Mouse (Mus musculus): ENCODE results near the gene Asb10. TPM values are rescaled to one million over a fixed set of nuclear protein-coding genes. Genes with fewer than 3 reads are reported as not detected.
A peak's percentile ranks its signal among the peaks of the same experiment; 100 is the strongest.

Gene Asb10
- polyA plus RNA-seq, 1 experiment: 1.4 TPM

DNA sequence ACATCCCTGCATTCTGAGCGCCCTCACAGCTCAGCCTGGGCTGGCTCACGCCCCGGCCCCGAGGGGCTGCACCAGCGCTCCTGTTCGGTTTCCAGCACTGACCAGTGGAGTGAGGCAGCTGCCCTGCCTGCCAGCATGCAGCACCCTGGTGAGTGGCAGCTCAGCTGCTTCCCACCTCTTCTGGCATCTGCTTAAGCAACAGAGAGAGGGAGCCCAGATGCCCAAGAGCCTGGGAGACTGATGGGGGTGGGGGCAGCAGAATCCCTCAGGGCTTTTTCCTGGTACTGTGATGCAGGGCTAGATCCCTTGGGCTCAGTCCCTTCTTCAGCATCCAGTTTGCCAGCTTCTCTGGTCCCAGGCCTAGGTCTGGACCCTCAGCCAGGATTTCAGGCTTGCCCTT is 44.0 kb downstream of the Asb10 start:
- Histone ChIP-seq H3K4me3 (ENCODE audit: insufficient read depth, low read length) (no peak overlapping the region), H3K4me1 (ENCODE audit: control insufficient read depth, insufficient read depth, low read length) (no peaks in the 10 kb centered on the region), H3K27ac (ENCODE audit: insufficient read depth, low read depth, low read length) (no peak overlapping the region)
- TF ChIP-seq POLR2A (IDR thresholded peaks at IDR 0.05; ENCODE audit: borderline replicate concordance, low read depth, low read length) (no peak), CTCF (IDR thresholded peaks at IDR 0.05; ENCODE audit: low read depth, low read length) (no peak)

DNA sequence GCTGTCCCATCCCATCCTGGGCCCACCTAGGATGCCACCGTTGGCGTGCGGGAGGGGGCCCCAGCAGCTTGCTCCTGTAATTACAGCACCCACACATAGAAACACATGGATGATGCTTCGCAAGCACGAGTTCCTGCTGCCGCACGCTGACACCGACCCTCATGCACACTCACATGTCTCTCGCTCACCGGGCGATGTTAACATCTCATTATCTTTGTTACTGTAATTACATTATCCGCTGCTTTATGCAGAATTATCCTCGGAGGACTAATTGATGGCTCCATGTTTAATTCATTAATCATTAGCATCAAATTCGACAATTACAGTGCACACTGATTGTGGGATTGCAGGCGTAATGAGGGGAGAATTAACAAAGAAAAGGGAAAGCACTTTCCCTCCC is 45.8 kb downstream of the Asb10 start:
- Histone ChIP-seq H3K4me1 (ENCODE audit: control insufficient read depth, insufficient read depth, low read length) (no peaks in the 10 kb centered on the region), H3K4me3 (ENCODE audit: insufficient read depth, low read length) (no peak overlapping the region), H3K27ac (ENCODE audit: insufficient read depth, low read depth, low read length) (no peak overlapping the region)
- TF ChIP-seq POLR2A (IDR thresholded peaks at IDR 0.05; ENCODE audit: borderline replicate concordance, low read depth, low read length): no peak
- TF ChIP-seq CTCF (IDR thresholded peaks at IDR 0.05; ENCODE audit: low read depth, low read length): no peak

DNA sequence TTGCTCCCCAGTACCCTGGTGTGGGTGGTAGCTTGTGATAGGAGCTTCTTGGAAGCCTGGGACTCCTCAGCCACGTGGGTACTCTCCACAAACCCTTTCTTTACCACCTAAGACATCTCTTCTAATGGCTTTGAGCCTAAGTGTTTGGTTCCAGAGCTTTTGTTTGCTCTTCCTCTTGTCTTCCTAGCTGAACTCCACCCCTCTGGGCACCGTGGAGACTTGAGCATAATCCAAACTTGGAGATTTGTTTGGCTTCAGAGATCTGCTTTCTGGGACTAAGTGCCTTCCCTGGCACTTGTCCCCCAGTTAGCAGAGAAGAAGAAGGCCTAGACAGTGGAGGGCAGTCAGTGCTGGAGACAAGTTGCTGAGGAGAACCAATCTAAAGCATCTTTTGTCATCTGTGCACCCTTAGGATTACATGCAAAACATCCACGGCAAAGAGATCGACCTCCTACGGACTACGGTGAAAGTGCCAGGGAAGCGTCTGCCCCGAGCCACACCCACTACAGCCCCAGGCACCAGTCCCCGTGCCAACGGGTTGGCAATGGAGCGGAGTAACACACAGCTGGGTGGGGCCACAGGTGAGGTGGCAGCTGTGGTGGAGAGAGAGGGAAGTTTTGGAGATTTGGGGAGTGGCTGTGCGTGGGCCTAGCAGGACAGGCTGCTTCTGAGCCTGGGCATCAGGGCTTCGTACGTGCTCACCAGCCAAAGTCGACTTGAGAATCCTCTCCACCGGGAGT is 48.1 kb downstream of the Asb10 start:
- no peak overlapping the region for H3K4me3 ChIP-seq (ENCODE audit: insufficient read depth, low read length)
- no peak for TF ChIP-seq CTCF (IDR thresholded peaks at IDR 0.05; ENCODE audit: low read depth, low read length)
- TF ChIP-seq POLR2A (IDR thresholded peaks at IDR 0.05; ENCODE audit: borderline replicate concordance, low read depth, low read length): no peak
- H3K4me1 ChIP-seq (ENCODE audit: control insufficient read depth, insufficient read depth, low read length): no peaks in the 10 kb centered on the region
- H3K27ac ChIP-seq (ENCODE audit: insufficient read depth, low read depth, low read length): no peak overlapping the region

DNA sequence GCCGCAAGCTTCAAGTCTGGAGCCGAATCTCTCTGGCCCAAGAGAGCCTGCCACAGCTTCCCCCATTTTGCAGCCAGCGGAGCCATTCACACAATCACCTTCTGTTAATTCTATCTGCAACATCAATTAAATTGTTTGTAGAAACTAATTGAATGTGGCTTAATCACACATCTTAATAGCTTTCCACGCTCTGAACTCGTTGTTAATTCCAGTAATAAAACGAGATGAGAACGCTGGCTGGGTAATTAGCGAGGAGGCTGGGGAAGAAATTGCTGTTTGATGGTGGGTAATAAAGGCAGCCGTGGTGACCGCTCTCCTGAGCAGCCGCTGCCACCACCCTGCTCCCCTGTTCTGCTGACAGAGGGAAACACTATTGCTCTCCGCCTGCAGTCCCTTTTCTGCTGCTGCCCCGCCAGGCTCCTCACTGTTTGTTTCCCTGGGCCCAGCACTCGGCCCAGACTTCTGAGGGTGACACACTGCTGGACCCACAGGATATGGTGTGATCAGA is 50.3 kb downstream of the Asb10 start:
- no peak for TF ChIP-seq CTCF (IDR thresholded peaks at IDR 0.05; ENCODE audit: low read depth, low read length)
- TF ChIP-seq POLR2A (IDR thresholded peaks at IDR 0.05; ENCODE audit: borderline replicate concordance, low read depth, low read length): no peak
- H3K4me1 ChIP-seq (ENCODE audit: control insufficient read depth, insufficient read depth, low read length): no peaks in the 10 kb centered on the region
- no peak overlapping the region for H3K4me3 ChIP-seq (ENCODE audit: insufficient read depth, low read length)
- no peak overlapping the region for H3K27ac ChIP-seq (ENCODE audit: insufficient read depth, low read depth, low read length)

DNA sequence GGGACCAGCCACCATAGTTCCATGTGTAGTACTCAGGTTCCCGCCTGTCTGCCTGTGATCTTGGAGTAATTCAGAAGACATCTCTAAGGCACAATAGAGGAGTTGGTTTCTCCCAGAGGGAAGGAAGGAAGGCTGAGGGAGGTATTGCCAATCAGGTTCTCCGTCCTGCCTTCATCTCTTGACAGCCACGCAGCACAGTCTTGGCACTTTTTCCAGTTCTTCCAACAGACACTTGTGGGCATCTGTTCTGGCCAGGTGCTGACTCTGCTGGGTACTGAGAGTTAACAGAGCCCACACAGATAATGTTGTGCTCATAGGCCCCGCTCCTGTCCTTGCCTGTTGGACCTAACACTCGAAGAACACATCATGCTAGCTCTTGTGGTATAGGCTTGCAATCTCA is 54.0 kb downstream of the Asb10 start:
- H3K4me3 ChIP-seq (ENCODE audit: insufficient read depth, low read length): no peak overlapping the region
- no peaks in the 10 kb centered on the region for H3K4me1 ChIP-seq (ENCODE audit: control insufficient read depth, insufficient read depth, low read length)
- no peak for TF ChIP-seq POLR2A (IDR thresholded peaks at IDR 0.05; ENCODE audit: borderline replicate concordance, low read depth, low read length)
- no peak for TF ChIP-seq CTCF (IDR thresholded peaks at IDR 0.05; ENCODE audit: low read depth, low read length)
- H3K27ac ChIP-seq (ENCODE audit: insufficient read depth, low read depth, low read length): no peak overlapping the region

DNA sequence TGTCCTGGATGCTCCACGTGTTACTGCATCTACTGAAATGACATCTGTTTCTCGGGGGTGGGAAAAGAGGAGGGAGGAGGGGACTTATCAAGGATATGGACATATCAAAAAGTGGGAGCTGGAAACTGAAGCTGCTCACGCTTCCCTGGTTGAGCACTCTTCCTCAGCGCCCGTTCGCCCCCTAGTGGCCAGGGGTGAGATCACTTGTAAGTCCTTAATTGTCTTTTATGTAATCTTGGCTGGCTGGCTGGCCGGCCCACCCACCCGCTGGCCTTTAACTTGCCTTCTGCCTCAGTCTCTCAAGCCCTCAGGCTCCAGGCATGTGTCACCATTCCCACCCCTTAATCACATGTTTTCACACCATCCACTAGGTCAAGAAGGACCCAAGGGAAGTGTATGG is 54.7 kb downstream of the Asb10 start:
- H3K27ac ChIP-seq (ENCODE audit: insufficient read depth, low read depth, low read length): no peak overlapping the region
- no peaks in the 10 kb centered on the region for H3K4me1 ChIP-seq (ENCODE audit: control insufficient read depth, insufficient read depth, low read length)
- no peak for TF ChIP-seq POLR2A (IDR thresholded peaks at IDR 0.05; ENCODE audit: borderline replicate concordance, low read depth, low read length)
- TF ChIP-seq CTCF (IDR thresholded peaks at IDR 0.05; ENCODE audit: low read depth, low read length): peak; percentile 71
- H3K4me3 ChIP-seq (ENCODE audit: insufficient read depth, low read length): no peak overlapping the region

DNA sequence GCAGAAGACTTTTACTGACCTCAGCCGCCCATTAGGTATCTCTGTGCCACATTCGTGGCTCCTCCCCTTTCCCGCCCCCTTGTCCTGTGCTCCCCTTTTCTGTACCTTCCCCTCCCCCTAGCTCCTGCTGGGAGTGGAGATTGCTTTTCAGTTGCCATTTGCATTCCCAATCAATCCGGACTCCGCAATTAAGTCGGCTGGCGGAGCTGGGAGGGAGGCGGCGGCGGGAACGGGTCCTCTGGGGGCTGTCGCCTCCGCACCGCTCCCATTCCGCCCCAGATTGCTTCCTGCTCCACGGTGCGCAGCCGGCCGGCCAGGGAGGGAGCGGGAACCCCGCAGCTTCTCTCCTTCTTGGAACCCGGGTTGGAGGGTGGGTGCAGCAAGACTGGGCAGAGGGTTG is 55.8 kb downstream of the Asb10 start:
- H3K4me3 ChIP-seq (ENCODE audit: insufficient read depth, low read length): no peak overlapping the region
- TF ChIP-seq CTCF (IDR thresholded peaks at IDR 0.05; ENCODE audit: low read depth, low read length): no peak
- no peak for TF ChIP-seq POLR2A (IDR thresholded peaks at IDR 0.05; ENCODE audit: borderline replicate concordance, low read depth, low read length)
- H3K4me1 ChIP-seq (ENCODE audit: control insufficient read depth, insufficient read depth, low read length): no peaks in the 10 kb centered on the region
- H3K27ac ChIP-seq (ENCODE audit: insufficient read depth, low read depth, low read length): no peak overlapping the region

DNA sequence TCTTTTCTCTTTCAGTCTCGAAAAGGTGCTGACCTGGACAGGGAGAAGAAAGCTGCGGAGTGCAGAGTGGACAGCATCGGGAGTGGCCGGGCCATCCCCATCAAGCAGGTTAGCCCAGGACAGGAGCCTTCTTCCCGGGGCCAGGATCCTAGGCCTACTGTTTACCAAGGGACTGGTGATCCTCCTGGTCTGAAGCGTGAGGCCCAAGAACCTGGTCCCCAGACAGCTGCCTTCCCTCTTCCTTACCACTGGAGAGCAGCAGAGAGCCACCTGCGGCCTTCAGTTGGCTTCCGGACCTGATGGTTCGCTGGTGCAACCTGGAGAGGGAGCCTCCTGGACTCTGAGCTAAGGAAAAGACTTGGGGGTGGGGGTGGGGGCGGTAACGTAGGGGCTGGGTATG is 57.5 kb downstream of the Asb10 start:
- Histone ChIP-seq H3K27ac (ENCODE audit: insufficient read depth, low read depth, low read length) (no peak overlapping the region), H3K4me3 (ENCODE audit: insufficient read depth, low read length) (no peak overlapping the region), H3K4me1 (ENCODE audit: control insufficient read depth, insufficient read depth, low read length) (no peaks in the 10 kb centered on the region)
- TF ChIP-seq CTCF (IDR thresholded peaks at IDR 0.05; ENCODE audit: low read depth, low read length) (peak; percentile 9; the same call in 1 of the 2 replicates), POLR2A (IDR thresholded peaks at IDR 0.05; ENCODE audit: borderline replicate concordance, low read depth, low read length) (no peak)

Other genes starting within 250 kb of the Asb10 start
- not detected in 2 replicates for gene Kcnh2, start 189.4 kb downstream of the Asb10 start, polyA plus RNA-seq (2012; ENCODE audit: insufficient read depth, insufficient read length, missing spikeins)
- not detected in 2 replicates for gene Nos3, start 176.2 kb downstream of the Asb10 start, polyA plus RNA-seq (2012; ENCODE audit: insufficient read depth, insufficient read length, missing spikeins)
- gene Atg9b, start 148.8 kb downstream of the Asb10 start, polyA plus RNA-seq (2012; ENCODE audit: insufficient read depth, insufficient read length, missing spikeins): 0.39 and 1.1 TPM in 2 replicates
- 16.8 and 24.1 TPM in 2 replicates for gene Abcb8, start 147.3 kb downstream of the Asb10 start, polyA plus RNA-seq (2012; ENCODE audit: insufficient read depth, insufficient read length, missing spikeins)
- not detected in 2 replicates for gene Asic3, start 127.6 kb downstream of the Asb10 start, polyA plus RNA-seq (2012; ENCODE audit: insufficient read depth, insufficient read length, missing spikeins)
- 55.5 and 59.9 TPM in 2 replicates for gene Cdk5, start 117.4 kb downstream of the Asb10 start, polyA plus RNA-seq (2012; ENCODE audit: insufficient read depth, insufficient read length, missing spikeins)
- 41.8 and 45.1 TPM in 2 replicates for gene Slc4a2, start 117.1 kb downstream of the Asb10 start, polyA plus RNA-seq (2012; ENCODE audit: insufficient read depth, insufficient read length, missing spikeins)
- gene Fastk, start 95.7 kb downstream of the Asb10 start, polyA plus RNA-seq (2012; ENCODE audit: insufficient read depth, insufficient read length, missing spikeins): 46.3 and 49.0 TPM in 2 replicates
- 7.9 and 12.7 TPM in 2 replicates for gene Tmub1, start 93.1 kb downstream of the Asb10 start, polyA plus RNA-seq (2012; ENCODE audit: insufficient read depth, insufficient read length, missing spikeins)
- gene Agap3, start 88.8 kb downstream of the Asb10 start, polyA plus RNA-seq (2012; ENCODE audit: insufficient read depth, insufficient read length, missing spikeins): 75.2 and 77.7 TPM in 2 replicates
- gene Gbx1, start 13.8 kb downstream of the Asb10 start, polyA plus RNA-seq (2012; ENCODE audit: insufficient read depth, insufficient read length, missing spikeins): not detected in 2 replicates
- not detected in 2 replicates for gene 4931409K22Rik, start 15.8 kb upstream of the Asb10 start, polyA plus RNA-seq (2012; ENCODE audit: insufficient read depth, insufficient read length, missing spikeins)
- gene Abcf2, start 36.5 kb upstream of the Asb10 start, polyA plus RNA-seq (2012; ENCODE audit: insufficient read depth, insufficient read length, missing spikeins): 32.7 and 34.5 TPM in 2 replicates
- gene Chpf2, start 45.8 kb upstream of the Asb10 start, polyA plus RNA-seq (2012; ENCODE audit: insufficient read depth, insufficient read length, missing spikeins): 29.9 and 31.5 TPM in 2 replicates
- gene Smarcd3, start 83.4 kb upstream of the Asb10 start, polyA plus RNA-seq (2012; ENCODE audit: insufficient read depth, insufficient read length, missing spikeins): not detected in 2 replicates
- 65.2 and 67.4 TPM in 2 replicates for gene Nub1, start 144.6 kb upstream of the Asb10 start, polyA plus RNA-seq (2012; ENCODE audit: insufficient read depth, insufficient read length, missing spikeins)
- gene Wdr86, start 189.7 kb upstream of the Asb10 start, polyA plus RNA-seq (2012; ENCODE audit: insufficient read depth, insufficient read length, missing spikeins): not detected in 2 replicates
- not detected in 2 replicates for gene Crygn, start 217.0 kb upstream of the Asb10 start, polyA plus RNA-seq (2012; ENCODE audit: insufficient read depth, insufficient read length, missing spikeins)

All from bone marrow macrophage, adult 2 months (primary cell).